Mouse (Mus musculus) hindbrain, embryonic 11.5 days (tissue): ENCODE data around the gene Apold1. TPM values are rescaled to one million over a fixed set of nuclear protein-coding genes. Genes with fewer than 3 reads are reported as not detected.

ENCODE experiments used
- ATAC-seq: fragments of 200-750 bp; cut with Nextera tagmentation; 2 replicates; pipeline ENCODE4 v1.8.0; 2017; ENCODE audit warnings: mild to moderate bottlenecking, moderate TSS enrichment, moderate library complexity; ENCODE audit not compliant: low FRiP score
- DNase-seq: peaks from one replicate; pipeline ENCODE4 v3.0.0-alpha.2; 2015; ENCODE audit warnings: low spot score
- H3K27ac ChIP-seq: fragments of 300-500 bp; sonication (generic); 2 replicates; pipeline ENCODE4 v1.5.1; 2014; ENCODE audit warnings: mild to moderate bottlenecking, low read depth, low read length
- H3K27me3 ChIP-seq: fragments of 300-500 bp; sonication (generic); 2 replicates; pipeline ENCODE4 v1.6.1; 2014; ENCODE audit warnings: mild to moderate bottlenecking, low read length, moderate library complexity, mixed read lengths; ENCODE audit not compliant: control insufficient read depth, insufficient read depth
- H3K36me3 ChIP-seq: fragments of 300-500 bp; sonication (generic); 2 replicates; pipeline ENCODE4 v1.6.1; 2014; ENCODE audit warnings: mild to moderate bottlenecking, low read length, moderate library complexity, mixed read lengths; ENCODE audit not compliant: control insufficient read depth, insufficient read depth
- H3K4me1 ChIP-seq: fragments of 300-500 bp; sonication (generic); replicated peaks from 2 replicates; pipeline ENCODE4 v1.6.1; 2014; ENCODE audit warnings: low read length, mixed read lengths; ENCODE audit not compliant: control insufficient read depth, insufficient read depth
- H3K4me2 ChIP-seq: fragments of 300-500 bp; sonication (generic); replicated peaks from 2 replicates; pipeline ENCODE4 v1.6.1; 2014; ENCODE audit warnings: mild to moderate bottlenecking, low read depth, low read length
- H3K4me3 ChIP-seq: fragments of 300-500 bp; sonication (generic); 2 replicates; pipeline ENCODE4 v1.5.1; 2014; ENCODE audit warnings: low read depth, low read length
- H3K9ac ChIP-seq: fragments of 300-500 bp; sonication (generic); 2 replicates; pipeline ENCODE4 v1.6.1; 2014; ENCODE audit warnings: low read depth, low read length
- H3K9me3 ChIP-seq: fragments of 300-500 bp; sonication (generic); 2 replicates; pipeline ENCODE4 v1.6.1; 2016; ENCODE audit warnings: low read length; ENCODE audit not compliant: control insufficient read depth
- WGBS: fragments of 180-500 bp; shearing (Covaris S2); extraction: QIAGEN DNeasy Blood & Tissue Kit; methylation state at CpG from one replicate; pipeline ENCODE4 v1.1.7; 2014; 5-methylcytosine and 5-hydroxymethylcytosine counted together
- polyA plus RNA-seq: library from polyadenylated mRNA; unstranded; fragments of >200 nt; fragmentation: Nextera tagmentation; extraction: Ambion mirVana; gene quantifications from 2 replicates; pipeline ENCODE4 v1.2.1, GENCODE M21; 2014

Gene Apold1
- polyA plus RNA-seq, 1 experiment from 2014 or later = 3.7 TPM

DNA sequence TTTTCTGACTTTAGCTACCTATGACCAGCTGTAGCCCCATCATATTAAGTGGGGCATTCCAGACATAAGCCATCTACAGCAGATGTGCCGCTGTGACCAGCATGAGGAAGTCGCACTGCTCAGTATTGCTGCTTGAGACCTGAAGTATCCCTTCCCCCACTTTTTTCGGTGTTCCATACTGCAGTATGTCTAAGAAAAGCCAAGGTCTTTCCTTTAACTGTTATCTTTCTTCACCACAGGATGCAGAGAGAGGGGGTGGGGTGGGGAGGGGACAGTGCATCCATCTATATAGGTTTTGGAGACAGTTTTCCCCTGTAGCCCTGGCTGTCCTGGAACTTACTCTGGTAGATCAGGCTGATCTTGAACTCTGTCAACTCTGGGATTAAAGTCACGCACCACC, 24.9 kb downstream of the Apold1 start:
- ATAC-seq (no peak), DNase-seq (no peak)
- Histone ChIP-seq H3K27me3 (no peaks in the 10 kb centered on the region), H3K27ac (no peak overlapping the region), H3K4me2 (no peak overlapping the region), H3K9me3 (no peaks in the 10 kb centered on the region), H3K36me3 (no peaks in the 10 kb centered on the region), H3K4me1 (no peaks in the 10 kb centered on the region), H3K9ac (no peak overlapping the region), H3K4me3 (no peak overlapping the region)
- 90% methylated on average over 4 of the region's 4 CpGs for WGBS

DNA sequence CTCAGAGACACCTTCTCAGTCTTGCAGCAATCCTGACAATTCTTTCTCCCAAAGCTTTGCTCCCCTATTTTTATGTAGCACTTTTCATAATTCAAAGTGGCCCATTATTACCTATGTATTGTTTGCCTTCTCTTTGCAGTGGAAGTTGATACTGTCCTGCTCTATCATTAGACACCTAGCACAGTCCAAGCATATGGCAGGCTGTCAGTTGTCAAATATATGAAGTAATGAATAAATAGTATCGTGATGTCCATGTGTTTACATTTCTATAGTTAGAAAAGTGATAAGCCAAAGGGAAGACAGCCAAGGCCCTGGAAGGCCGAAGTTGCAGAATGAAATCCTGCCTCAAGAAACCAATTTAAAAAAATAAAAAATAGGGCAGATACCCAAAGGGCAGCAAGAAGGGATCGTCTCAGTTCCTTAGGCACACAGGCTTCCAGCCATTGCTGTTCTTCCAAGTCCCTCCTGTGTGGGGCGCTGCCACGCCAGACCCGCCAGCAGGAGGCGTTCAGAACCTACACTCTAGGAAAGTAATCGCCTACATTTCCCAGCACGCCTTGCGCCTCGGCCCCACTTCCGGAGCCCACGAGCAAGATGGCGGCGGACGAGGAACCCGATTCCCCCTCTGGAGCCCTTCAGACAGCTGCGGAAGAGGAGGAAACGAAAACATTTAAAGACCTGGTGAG, 29.7 kb downstream of the Apold1 start, which contains the start of gene Ddx47:
Gene Ddx47 (plus strand): TSS at position 565 of the 686 bp plus-strand sequence.
- WGBS = 6% methylated on average over 19 of the region's 19 CpGs
- peak within 1 kb of the TSS; percentile 60 for H3K4me2 ChIP-seq

DNA sequence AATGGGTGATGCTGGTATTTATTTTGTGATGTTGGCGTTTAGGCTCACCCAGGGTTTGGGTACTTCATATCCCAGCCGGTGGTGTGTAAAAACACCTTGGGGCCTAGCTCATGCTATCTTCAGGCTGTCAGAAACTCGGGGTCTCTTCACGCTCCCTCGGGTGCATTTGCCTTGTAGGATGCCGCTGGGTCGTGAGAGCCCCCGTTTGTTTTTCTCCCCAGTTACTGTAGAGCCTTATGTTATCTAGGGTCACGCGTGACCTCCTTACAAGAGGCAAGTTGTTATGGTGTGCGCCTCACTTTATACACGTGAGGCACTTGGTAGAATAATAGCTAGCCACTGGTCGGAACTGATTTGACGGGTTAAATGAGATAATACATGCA, 30.2 kb downstream of the Apold1 start:
- Histone ChIP-seq H3K27ac (no peak overlapping the region), H3K4me1 (no peaks in the 10 kb centered on the region), H3K9me3 (no peaks in the 10 kb centered on the region), H3K4me2 (peak overlapping the region; percentile 60), H3K36me3 (peaks cover 5% of the 10 kb centered on the region; the same call in 1 of the 2 replicates), H3K9ac (peak overlapping the region; percentile 74), H3K27me3 (no peaks in the 10 kb centered on the region), H3K4me3 (peak overlapping the region; percentile 80)
- DNase-seq (no peak), ATAC-seq (no peak; the same call in 1 of the 2 replicates)
- 2% methylated on average over 14 of the region's 14 CpGs for whole genome bisulfite sequencing

More for the DNA sequence above, 29.7 kb downstream of the Apold1 start, which contains the start of gene Ddx47:
- peak; percentile 98 for DNase-seq
- Histone ChIP-seq H3K27me3 (no peaks in the 10 kb centered on the region), H3K9ac (peak within 1 kb of the TSS; percentile 74), H3K9me3 (no peaks in the 10 kb centered on the region), H3K4me3 (peak within 1 kb of the TSS; percentile 80), H3K36me3 (peaks cover 3% of the 10 kb centered on the region; the same call in 1 of the 2 replicates), H3K27ac (no peak within 1 kb of the TSS), H3K4me1 (no peaks in the 10 kb centered on the region)
- ATAC-seq = peak; percentile 86

DNA sequence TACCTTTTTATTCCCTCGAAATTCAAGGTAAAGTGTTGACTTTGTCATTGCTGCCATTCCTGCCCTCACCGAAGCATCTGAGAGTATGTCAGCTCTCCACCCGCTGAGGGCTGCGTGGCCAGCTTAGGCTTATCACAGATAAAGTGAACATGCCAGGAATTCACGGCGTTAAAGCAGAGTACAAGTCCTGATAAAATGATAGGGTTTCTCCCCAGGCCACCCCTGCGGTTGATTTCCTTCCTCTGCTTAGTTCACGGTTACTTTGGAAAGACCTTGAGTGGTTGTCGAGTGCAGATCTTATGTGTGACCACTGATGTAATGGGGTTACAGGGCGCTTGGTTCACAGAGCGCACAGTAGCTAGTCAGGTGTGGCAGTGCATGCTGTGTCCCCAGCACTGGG, 35.7 kb downstream of the Apold1 start:
- H3K9ac ChIP-seq = no peak overlapping the region
- no peak overlapping the region for H3K4me2 ChIP-seq
- H3K9me3 ChIP-seq = no peaks in the 10 kb centered on the region
- peaks cover 15% of the 10 kb centered on the region for H3K36me3 ChIP-seq
- WGBS = 97% methylated on average over 11 of the region's 11 CpGs
- H3K4me1 ChIP-seq = no peaks in the 10 kb centered on the region
- DNase-seq = no peak
- no peaks in the 10 kb centered on the region for H3K27me3 ChIP-seq
- no peak overlapping the region for H3K4me3 ChIP-seq
- ATAC-seq = no peak
- H3K27ac ChIP-seq = no peak overlapping the region

DNA sequence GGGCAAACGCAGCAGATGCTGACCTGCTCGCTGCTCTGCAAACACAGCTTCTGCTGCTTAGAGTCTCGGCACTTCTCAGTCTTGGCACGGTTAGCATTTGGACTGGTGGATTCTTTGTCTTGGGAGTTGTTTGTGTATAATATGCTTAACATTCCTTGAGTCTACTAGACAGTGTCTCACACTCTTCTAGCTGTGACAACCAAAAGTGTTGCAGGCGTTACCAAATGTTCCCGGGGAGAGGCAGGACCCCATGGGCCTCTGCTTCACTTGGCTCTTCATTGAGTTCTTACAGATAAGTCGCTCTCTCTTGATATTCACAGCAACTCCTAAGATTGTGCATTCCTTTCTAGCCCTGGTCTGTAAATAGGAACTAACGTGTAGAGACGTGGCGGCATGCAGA, 38.0 kb downstream of the Apold1 start:
- H3K4me2 ChIP-seq = no peak overlapping the region
- WGBS = 89% methylated on average over 10 of the region's 10 CpGs
- H3K27ac ChIP-seq = no peak overlapping the region
- no peaks in the 10 kb centered on the region for H3K4me1 ChIP-seq
- no peak overlapping the region for H3K4me3 ChIP-seq
- DNase-seq (no peak), ATAC-seq (no peak)
- H3K9ac ChIP-seq = no peak overlapping the region
- H3K9me3 ChIP-seq = no peaks in the 10 kb centered on the region
- H3K36me3 ChIP-seq = peaks cover 17% of the 10 kb centered on the region
- no peaks in the 10 kb centered on the region for H3K27me3 ChIP-seq

DNA sequence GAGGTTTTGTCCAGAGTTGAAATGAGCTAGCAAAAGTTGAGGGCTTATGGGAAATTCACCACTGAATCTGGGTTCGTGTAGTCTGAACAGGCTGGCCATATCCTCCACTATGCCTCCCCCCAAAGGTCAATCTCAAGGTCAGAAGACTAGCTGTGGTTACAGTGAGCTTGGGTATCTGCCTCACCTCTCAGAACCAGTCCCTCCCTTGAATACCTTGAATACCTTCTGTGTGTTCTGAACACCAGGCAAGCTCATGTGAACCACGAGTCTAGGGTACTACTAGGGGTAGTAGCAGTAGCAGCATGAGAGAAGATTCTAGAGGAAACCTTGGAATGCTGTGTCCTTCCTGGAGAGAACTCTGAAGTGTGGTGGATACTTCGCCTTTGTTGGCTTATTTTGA, 40.1 kb downstream of the Apold1 start:
- no peaks in the 10 kb centered on the region for H3K27me3 ChIP-seq
- H3K4me1 ChIP-seq = no peaks in the 10 kb centered on the region
- H3K36me3 ChIP-seq = peaks cover 12% of the 10 kb centered on the region
- WGBS = 92% methylated on average over 3 of the region's 3 CpGs
- no peak overlapping the region for H3K27ac ChIP-seq
- H3K9me3 ChIP-seq = no peaks in the 10 kb centered on the region
- no peak overlapping the region for H3K4me2 ChIP-seq
- no peak overlapping the region for H3K9ac ChIP-seq
- ATAC-seq (no peak), DNase-seq (no peak)
- H3K4me3 ChIP-seq = no peak overlapping the region

DNA sequence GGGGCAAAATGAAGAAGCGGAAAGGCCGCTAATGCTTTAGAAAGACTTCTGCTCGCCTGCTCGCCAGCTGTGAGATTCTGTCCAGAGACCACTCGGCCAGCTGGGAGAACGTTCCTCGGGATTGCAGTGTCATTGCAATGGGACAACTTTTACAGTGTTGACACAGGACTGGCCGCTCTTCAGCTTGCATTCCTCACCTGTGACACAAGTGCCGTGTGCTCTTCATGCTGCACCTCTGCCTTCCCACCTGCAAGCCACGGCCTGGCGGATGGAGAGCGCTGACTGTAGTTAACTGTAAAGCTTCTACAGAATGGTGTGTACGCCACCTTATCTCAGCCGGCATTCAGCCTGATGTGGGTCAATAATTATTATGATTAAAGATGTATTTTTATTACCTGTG, 41.9 kb downstream of the Apold1 start:
- WGBS = 96% methylated on average over 14 of the region's 14 CpGs
- Histone ChIP-seq H3K4me1 (no peaks in the 10 kb centered on the region), H3K9me3 (no peaks in the 10 kb centered on the region)

DNA sequence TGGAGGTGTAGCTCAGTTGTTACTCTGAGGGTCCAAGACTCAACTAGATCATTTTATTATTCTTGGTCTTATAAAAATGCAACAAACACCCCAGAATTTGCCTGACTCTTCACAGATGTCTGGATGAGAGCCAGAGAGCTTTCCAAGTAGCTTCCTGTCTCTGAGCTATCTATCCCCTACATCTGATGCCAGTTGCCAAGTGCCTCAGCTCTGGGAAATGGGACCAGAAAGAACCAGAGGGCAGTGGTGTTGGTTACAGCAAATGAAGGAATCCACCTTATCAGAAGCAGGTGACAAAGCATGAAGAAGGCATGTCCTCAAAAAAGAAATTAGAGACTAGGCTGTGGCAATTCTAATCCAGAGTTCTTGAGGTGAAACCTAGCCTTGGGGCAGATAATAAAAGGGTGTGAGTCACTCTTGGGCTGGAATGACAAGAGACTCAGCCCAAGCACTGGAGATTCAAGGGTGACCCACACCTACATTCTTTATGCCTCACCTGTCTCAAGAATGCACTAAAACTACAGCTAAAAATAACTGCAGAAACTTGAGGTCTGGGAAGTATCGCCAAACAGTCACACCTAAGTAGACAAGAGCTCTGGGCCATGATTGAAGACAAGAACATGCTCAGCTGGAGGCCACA, 43.4 kb downstream of the Apold1 start:
- ATAC-seq (no peak), DNase-seq (no peak)
- no peak overlapping the region for H3K27ac ChIP-seq
- no peak overlapping the region for H3K9ac ChIP-seq
- no peaks in the 10 kb centered on the region for H3K4me1 ChIP-seq
- no peaks in the 10 kb centered on the region for H3K9me3 ChIP-seq
- WGBS = 92% methylated on average over 1 of the region's 1 CpGs
- no peak overlapping the region for H3K4me3 ChIP-seq
- H3K27me3 ChIP-seq = no peaks in the 10 kb centered on the region
- peaks cover 5% of the 10 kb centered on the region; the same call in 1 of the 2 replicates for H3K36me3 ChIP-seq
- H3K4me2 ChIP-seq = no peak overlapping the region

More for the DNA sequence above, 41.9 kb downstream of the Apold1 start:
- Histone ChIP-seq H3K27me3 (no peaks in the 10 kb centered on the region), H3K4me3 (no peak overlapping the region), H3K36me3 (peaks cover 8% of the 10 kb centered on the region; the same call in 1 of the 2 replicates), H3K9ac (no peak overlapping the region), H3K27ac (no peak overlapping the region), H3K4me2 (no peak overlapping the region)
- DNase-seq (no peak), ATAC-seq (no peak)

DNA sequence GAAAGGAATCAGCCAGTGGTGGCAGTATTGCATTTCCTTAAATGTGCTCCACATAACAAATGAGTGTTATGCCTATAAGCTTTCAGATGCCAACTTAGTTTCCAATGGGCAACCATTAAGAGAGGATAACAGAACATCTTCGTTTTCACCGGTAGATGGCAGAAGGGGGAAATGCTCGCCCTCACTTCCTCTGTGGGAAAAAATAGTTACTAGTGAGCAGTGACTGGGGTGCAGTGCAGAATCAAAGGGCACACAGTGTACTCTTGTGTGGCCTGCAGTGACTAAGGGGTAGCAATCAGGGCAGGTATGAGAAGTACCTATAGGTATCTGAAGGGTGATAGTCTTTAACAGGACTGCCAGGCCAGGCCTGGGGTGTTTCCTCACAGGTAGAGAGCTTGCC, 44.7 kb downstream of the Apold1 start:
- Histone ChIP-seq H3K4me1 (no peaks in the 10 kb centered on the region), H3K27ac (no peak overlapping the region), H3K9me3 (no peaks in the 10 kb centered on the region), H3K4me3 (no peak overlapping the region), H3K27me3 (no peaks in the 10 kb centered on the region), H3K9ac (no peak overlapping the region), H3K4me2 (no peak overlapping the region), H3K36me3 (peaks cover 5% of the 10 kb centered on the region; the same call in 1 of the 2 replicates)
- ATAC-seq = peak; percentile 27; the same call in 1 of the 2 replicates
- WGBS = 3% methylated on average over 3 of the region's 3 CpGs
- DNase-seq = peak; percentile 20
